Mouse (Mus musculus) spleen, adult 18-20 months (tissue): ENCODE results near the gene Rabl6.
"Not testable (repeated sequence)": the region's sequence is repeated elsewhere in the genome, so short reads cannot be mapped to it uniquely, and the experiment has no call there.

Experiments
- DNase-seq, 2 experiments: peaks; one replicate each; pipeline ENCODE4 v3.0.0; 2022; ENCODE audit warnings: mixed read lengths in 2 of 2

The Rabl6 gene

GRCm38 (mm10) chr2:25574579-25575431 is 33.5 kb downstream of the Rabl6 start, which contains the start of the genes Mamdc4 and Phpt1:
Gene Mamdc4 (minus strand): TSS chr2:25574845.
Gene Phpt1 (minus strand): TSS chr2:25575224.
- DNase-seq: peak; percentile 92 to 98

DNA sequence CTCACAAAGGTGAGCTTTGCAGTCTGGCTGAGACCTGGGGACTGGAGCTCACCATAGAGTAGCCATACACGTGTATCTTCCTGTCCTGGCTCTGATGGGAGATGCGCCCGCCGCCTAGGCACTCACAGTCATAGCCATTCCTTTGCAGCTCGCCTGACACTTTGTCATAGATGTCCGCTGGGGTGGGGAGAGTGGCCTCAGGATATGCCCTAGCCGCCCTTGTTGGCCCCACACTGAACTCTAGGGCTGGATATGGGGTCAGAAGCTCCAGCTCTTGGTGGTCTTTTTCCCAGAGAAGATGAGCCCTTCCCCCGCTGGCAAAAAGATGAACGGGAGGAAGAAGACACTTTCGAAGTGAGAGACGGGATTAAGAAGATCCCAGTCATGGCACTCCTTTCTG is 34.2 kb downstream of the Rabl6 start:
- peak in 1 of 2 experiments; percentile 12 for DNase-seq

DNA sequence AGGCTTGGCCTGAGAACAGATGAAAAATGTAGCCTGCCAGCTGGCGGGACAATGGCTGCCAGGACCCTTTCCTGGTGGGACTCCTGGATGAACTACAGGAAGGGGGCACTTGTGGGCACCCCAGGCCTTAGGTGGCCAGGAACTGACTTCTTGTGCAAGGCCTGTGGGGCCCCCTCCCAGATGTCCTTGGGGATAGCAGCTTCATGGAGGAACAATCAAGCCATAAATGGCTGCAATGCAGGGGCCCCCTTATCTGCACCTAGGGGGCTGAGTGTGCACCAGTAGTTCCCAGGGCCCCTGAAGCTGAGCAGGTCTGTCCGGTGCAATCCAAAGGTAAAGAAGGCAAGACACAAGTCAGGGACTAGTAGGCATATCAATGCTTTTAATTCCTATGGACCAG is 35.3 kb downstream of the Rabl6 start:
- DNase-seq: peak in 1 of 2 experiments; percentile 3

DNA sequence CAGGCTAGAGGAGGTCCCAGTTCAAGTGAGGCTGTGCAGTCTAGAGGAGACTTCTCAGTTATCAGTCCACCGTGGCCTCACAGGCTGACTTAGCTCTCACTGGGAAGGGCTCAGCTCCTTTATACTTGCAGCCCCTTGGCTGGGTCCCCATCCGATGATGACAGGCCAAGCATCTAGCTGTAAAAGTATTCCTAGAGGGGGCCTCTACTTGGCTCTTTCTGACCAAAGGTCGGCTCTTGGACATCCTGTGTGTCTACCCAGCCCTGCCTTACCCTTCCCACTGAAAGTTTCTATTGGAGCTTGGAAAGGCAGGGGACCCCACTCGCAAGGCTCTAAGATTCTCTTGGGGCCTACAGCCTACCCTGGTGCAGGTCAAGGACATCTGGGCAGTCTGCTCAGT is 37.1 kb downstream of the Rabl6 start:
- DNase-seq: no peak

DNA sequence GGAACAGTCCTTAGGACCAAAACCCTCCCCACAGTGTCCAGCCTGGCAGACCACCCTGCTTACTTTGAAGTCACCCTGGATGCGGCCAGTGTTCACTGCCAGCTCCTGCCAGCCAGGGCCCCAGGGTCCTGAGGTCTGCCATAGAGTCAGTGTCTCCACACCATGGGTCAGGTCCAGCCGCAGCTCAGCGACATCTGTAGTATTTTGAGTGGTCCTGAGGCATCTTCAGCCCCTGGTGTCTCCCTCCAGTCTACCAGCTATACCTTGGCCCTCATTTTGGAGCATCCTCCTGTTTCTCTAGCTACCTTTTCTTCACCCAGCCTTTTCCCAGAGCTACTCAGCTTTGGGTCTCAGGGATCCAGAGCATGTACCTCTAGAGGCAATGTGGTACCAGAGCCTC is 39.0 kb downstream of the Rabl6 start:
- DNase-seq: no peak

DNA sequence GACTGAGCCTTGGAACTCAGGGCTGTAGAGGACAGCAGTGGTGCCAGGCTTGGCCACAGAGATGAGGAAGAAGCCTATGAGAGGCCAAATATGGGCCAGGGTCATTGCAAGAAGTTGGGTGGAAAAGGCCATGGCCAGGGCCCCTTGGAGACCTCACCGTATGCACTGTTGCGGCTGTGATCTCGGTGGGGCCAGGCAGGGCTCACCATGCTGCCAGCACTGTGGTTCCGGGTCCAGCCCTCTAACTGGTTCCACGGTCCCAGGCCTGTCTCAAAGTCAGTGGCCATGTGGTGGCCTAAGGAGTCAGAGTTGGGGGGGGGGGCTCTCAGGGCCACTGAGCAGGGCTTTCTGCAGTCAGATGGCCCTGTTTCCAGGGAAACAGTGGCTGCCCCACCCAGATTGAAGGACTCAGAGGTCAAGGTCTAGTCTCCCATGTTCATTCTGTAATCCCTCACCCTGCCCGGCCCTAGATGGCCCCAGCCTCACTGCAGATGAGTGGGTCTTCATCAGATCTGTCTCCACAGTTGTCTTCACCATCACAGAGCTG is 39.8 kb downstream of the Rabl6 start:
- DNase-seq: peak in 1 of 2 experiments; percentile 3

DNA sequence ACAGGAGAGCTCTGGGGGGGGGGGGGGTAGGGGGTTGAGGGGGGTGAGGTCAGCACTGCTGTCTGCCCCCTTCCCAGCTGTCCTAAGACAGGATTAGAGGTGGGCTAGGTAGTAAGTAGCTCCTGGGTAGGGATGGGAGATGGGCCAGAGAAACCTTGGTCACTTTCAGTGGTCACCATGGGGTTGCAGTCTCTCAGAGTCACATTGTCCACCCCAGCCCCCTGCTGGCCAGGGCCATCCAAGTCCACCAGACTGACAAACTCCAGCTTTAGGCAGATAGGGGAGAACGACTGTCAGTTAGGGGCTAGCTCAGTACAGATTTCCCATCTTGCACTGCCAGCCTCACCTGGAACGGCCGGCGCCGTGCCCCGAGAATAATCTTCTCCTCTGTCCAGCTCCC is 41.8 kb downstream of the Rabl6 start:
- DNase-seq: no peak

DNA sequence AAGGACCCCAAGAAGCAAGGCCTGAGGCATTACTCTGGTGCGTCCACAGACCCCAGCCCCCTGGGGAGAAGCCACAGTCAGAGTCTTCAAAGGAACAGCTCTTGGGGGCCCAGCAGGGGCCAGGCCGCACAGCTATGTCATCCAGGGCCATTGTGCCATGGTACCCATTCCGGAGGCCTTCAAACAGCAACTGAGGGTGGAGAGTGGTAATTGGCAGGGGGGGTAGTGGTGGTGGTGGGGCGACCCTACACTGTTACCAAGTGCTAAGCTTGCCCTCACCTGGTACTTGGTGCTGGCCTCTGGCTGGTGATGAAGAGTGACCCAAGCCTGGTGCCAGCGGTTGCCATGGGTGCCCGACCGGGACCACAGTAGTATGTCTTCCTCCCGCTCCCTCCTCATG is 42.6 kb downstream of the Rabl6 start:
- no peak for DNase-seq

DNA sequence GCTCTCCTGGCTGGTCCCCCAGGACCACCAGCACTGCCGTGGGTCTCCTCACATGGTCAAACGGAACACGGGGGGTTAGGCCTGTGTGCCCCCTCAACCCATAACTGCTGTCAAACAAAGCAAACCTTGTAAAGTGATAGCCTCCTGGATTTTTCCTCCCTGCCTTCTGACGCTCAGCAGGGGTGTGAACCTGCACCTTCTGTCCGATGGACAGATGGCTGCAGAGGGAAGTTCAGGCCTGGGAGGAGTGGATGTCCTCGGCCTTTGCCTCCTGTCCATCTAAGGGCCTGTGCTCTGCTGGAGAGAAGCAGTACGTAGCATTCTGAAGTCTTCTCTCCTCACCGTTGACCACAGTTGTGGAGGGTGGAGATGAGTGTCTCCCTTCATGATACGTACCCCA is 46.4 kb downstream of the Rabl6 start:
- DNase-seq: no peak

DNA sequence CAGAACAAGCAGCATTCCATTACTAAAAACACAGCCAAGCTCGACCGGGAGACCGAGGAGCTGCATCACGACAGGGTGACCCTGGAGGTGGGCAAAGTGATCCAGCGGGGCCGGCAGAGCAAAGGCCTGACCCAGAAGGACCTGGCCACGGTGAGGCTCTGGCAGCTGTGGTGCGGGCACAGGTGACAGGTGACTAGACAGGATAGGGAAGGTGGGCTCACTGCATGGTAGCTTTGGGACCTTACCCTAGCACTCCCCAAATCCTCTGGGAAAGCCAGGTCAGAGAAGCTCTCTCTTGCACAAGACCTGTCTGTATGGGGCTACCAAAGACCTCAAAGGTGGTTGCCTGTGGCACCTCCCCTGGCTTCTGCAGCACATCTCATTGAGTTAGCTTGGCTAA is 47.8 kb downstream of the Rabl6 start:
- DNase-seq: no peak

GRCm38 (mm10) chr2:25558774-25559173 is 49.5 kb downstream of the Rabl6 start:
- no peak for DNase-seq

GRCm38 (mm10) chr2:25557964-25558360 is 50.4 kb downstream of the Rabl6 start:
- peak in 1 of 2 experiments; percentile 20 for DNase-seq

- peak; percentile 86 to 89 for DNase-seq
Measured at GRCm38 (mm10) chr2:25557221-25557963, 50.9 kb downstream of the Rabl6 start, which contains the start of gene Edf1. Gene Edf1 (plus strand): TSS chr2:25557847.

DNA sequence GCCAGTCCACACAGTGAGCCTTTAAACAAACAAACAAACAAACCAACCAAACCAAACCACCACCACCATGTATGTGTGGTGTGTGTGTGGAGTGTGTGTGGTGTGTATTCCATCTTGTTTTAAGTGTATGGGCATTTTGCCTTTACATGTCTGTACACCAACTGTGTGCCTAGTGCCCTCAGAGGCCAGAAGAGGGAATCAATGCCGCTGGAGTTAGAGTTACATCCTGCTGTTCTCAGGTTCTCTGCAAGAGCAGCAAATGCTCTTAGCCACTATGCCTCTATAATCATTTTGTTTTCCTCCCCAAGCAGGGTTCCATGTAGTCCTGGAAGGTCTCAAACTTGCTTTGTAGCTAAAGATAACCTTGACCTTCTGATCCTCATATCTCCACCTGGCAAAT is 52.0 kb downstream of the Rabl6 start:
- no peak for DNase-seq

- DNase-seq: not testable (repeated sequence)
Measured at GRCm38 (mm10) chr2:25555479-25555878, 52.8 kb downstream of the Rabl6 start.

DNA sequence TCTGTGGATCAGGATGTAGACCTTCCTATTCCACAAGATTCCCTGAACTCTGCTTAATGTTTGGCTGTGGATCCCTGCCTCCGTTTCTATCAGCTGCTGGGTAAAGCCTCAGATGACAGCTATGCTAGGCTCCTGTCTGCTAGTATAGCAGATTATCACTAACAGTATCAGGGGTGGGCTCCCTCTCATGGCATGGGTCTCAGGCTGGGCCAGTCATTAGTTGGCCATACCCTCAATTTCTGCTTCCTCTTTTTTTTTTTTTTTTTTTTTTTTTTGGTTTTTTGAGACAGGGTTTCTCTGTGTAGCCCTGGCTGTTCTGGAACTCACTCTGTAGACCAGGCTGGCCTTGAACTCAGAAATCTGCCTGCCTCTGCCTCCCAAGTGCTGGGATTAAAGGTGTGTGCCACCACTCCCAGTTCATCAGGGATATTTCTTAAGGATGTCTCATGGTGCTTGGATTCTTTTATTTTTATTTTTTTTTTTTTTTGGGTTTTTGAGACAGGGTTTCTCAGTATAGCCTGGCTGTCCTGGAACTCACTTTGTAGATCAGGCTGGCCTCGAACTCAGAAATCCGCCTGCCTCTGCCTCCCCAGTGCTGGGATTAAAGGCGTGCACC is 55.0 kb downstream of the Rabl6 start:
- not testable (repeated sequence) for DNase-seq

DNA sequence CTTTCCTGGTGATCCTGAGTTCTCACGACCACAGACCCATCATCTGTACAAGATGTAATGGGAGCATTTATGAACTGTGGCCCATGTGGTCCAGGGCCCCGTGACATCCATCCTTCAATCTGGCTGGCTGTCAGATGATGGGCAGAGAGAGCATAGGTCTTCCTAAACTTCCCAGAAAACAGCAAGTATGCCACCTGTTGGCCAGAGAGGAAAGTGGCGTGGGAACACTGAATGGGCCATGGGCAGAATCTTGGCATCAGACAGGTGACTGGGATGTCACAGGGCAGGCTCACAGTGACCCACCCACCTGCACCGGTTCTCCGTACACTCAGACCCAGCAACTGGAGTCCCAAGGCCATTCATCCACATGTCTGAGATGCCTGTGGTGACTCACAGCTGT is 57.1 kb downstream of the Rabl6 start:
- peak; percentile 44 to 57 for DNase-seq

DNA sequence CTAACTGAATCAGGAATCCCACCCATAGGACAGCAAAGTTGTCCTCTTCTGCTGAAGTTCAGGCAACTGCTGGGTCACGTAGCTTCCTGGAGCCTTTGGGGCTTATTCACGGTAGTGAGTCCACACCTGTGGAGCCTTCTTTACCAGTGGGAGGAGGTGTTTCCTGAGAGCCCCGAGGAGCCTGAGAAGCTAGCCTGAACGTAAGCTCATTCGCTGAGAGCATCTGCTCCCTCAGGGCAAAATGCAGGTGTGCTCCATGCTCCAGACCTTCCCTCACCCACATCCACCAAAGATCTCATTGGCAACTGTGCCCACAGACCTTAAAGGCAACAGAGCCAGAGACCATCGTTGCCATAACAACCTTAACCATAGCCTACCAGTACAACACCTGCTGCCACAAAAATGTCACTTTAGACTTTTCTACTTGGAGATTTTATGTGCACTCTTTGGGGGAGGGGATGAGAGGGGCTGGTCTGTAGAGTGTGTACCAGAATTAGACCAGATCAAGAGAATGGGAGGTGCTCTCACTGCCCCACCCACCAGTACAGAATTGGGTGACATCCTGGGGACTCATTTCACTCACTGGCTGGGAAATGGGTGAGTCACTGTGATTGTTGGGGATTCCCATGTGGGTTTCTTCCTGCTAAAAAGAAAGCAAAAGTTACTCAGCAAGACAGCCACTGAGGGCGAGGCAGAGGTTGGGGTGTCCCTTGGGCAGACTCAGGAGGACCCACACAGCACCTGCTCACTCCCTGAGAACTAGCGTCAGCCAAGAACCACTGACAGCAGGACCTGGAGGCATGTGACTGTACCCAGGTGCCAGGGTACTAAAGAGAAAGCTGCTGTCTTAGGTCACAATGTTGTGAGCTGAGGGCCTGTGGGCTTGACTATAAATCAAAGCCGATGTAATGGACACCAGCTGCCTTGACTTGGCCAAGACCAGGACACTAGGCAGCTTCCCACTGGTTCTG is 59.0 kb downstream of the Rabl6 start:
- peak; percentile 28 to 30 for DNase-seq

GRCm38 (mm10) chr2:25546811-25547491 is 61.4 kb downstream of the Rabl6 start, which contains the start of gene Traf2:
Gene Traf2 (minus strand): TSS chr2:25546940.
- DNase-seq: peak; percentile 96 to 97

GRCm38 (mm10) chr2:25545996-25546810 is 62.1 kb downstream of the Rabl6 start:
- no peak for DNase-seq
